Mouse (Mus musculus): ENCODE measurements at regions not wholly inside any gene's neighbourhood (a gene's known extent, or its start where the extent isn't known, plus 50 kb on each side); places are given as distances from the start of the nearest gene placed in this dataset.

GRCm38 (mm10) chr5:148726442-148726841 lies 173.9 kb upstream of the Ubl3 start:
- TF ChIP-seq TAL1 (IDR thresholded peaks at IDR 0.05; ENCODE audit: low read length) (no peak), GATA1 (IDR thresholded peaks at IDR 0.05; ENCODE audit: low read length) (no peak)

Data from erythroblast, embryonic 14.5 days (primary cell).